Mouse (Mus musculus): ENCODE measurements around the gene Bub3.

- TF ChIP-seq POLR2A (IDR thresholded peaks at IDR 0.05; ENCODE audit: low read depth, low read length) (no peak), CTCF (IDR thresholded peaks at IDR 0.05; ENCODE audit: extremely low read depth, insufficient read depth, insufficient read length, insufficient replicate concordance) (no peak)
Measured at GRCm38 (mm10) chr7:131556116-131556515, 3.9 kb upstream of the Bub3 start.
